Mouse (Mus musculus): Measurements from ENCODE around the gene Gm1113.

Gene Gm1113

GRCm38 (mm10) chr9:35518169-35518568 lies at the start of gene Gm1113:
Gene Gm1113 (minus strand): TSS chr9:35518269.
- DNase-seq (ENCODE audit: low spot score): no peak

GRCm38 (mm10) chr9:35564536-35565240 lies 46.6 kb upstream of the Gm1113 start:
- DNase-seq (ENCODE audit: low spot score): no peak

- DNase-seq (ENCODE audit: low spot score): no peak
Measured at GRCm38 (mm10) chr9:35561583-35561982, 43.5 kb upstream of the Gm1113 start.

GRCm38 (mm10) chr9:35561076-35561475 lies 43.0 kb upstream of the Gm1113 start:
- DNase-seq (ENCODE audit: low spot score): no peak

GRCm38 (mm10) chr9:35559009-35559890 lies 41.2 kb upstream of the Gm1113 start:
- peak; percentile 76 for DNase-seq (ENCODE audit: low spot score)

GRCm38 (mm10) chr9:35558257-35559008 lies 40.4 kb upstream of the Gm1113 start, which contains the start of the genes Ddx25 and Pus3:
Gene Ddx25 (minus strand): TSS chr9:35558528.
Gene Pus3 (plus strand): TSS chr9:35558595.
- DNase-seq (ENCODE audit: low spot score): no peak

GRCm38 (mm10) chr9:35556494-35557102 lies 38.5 kb upstream of the Gm1113 start:
- no peak for DNase-seq (ENCODE audit: low spot score)

GRCm38 (mm10) chr9:35548455-35548854 lies 30.4 kb upstream of the Gm1113 start:
- no peak for DNase-seq (ENCODE audit: low spot score)

- DNase-seq (ENCODE audit: low spot score): peak; percentile 19
Measured at GRCm38 (mm10) chr9:35546745-35547144, 28.7 kb upstream of the Gm1113 start.

- DNase-seq (ENCODE audit: low spot score): no peak
Measured at GRCm38 (mm10) chr9:35545704-35546103, 27.6 kb upstream of the Gm1113 start.

GRCm38 (mm10) chr9:35544666-35545065 lies 26.6 kb upstream of the Gm1113 start:
- DNase-seq (ENCODE audit: low spot score): no peak

- DNase-seq (ENCODE audit: low spot score): no peak
Measured at GRCm38 (mm10) chr9:35543099-35543860, 25.2 kb upstream of the Gm1113 start.

GRCm38 (mm10) chr9:35541941-35542340 lies 23.9 kb upstream of the Gm1113 start:
- no peak for DNase-seq (ENCODE audit: low spot score)

- peak; percentile 73 for DNase-seq (ENCODE audit: low spot score)
Measured at GRCm38 (mm10) chr9:35541488-35541887, 23.4 kb upstream of the Gm1113 start.

- DNase-seq (ENCODE audit: low spot score): no peak
Measured at GRCm38 (mm10) chr9:35541024-35541423, 23.0 kb upstream of the Gm1113 start.

GRCm38 (mm10) chr9:35539001-35539750 lies 21.1 kb upstream of the Gm1113 start:
- DNase-seq (ENCODE audit: low spot score): no peak

- no peak for DNase-seq (ENCODE audit: low spot score)
Measured at GRCm38 (mm10) chr9:35535876-35536275, 17.8 kb upstream of the Gm1113 start.

GRCm38 (mm10) chr9:35535110-35535509 lies 17.0 kb upstream of the Gm1113 start:
- peak; percentile 44 for DNase-seq (ENCODE audit: low spot score)

- DNase-seq (ENCODE audit: low spot score): peak; percentile 7
Measured at GRCm38 (mm10) chr9:35533266-35533665, 15.2 kb upstream of the Gm1113 start.

GRCm38 (mm10) chr9:35529796-35530195 lies 11.7 kb upstream of the Gm1113 start:
- DNase-seq (ENCODE audit: low spot score): no peak

Data from lung, postnatal 25 days (tissue).